Mouse (Mus musculus): ENCODE data around the gene Polr2l. TPM values are rescaled to one million over a fixed set of nuclear protein-coding genes. Genes with fewer than 3 reads are reported as not detected.

The Polr2l gene
- polyA plus RNA-seq, 1 experiment from 2014 or later, result 73.9 TPM

DNA sequence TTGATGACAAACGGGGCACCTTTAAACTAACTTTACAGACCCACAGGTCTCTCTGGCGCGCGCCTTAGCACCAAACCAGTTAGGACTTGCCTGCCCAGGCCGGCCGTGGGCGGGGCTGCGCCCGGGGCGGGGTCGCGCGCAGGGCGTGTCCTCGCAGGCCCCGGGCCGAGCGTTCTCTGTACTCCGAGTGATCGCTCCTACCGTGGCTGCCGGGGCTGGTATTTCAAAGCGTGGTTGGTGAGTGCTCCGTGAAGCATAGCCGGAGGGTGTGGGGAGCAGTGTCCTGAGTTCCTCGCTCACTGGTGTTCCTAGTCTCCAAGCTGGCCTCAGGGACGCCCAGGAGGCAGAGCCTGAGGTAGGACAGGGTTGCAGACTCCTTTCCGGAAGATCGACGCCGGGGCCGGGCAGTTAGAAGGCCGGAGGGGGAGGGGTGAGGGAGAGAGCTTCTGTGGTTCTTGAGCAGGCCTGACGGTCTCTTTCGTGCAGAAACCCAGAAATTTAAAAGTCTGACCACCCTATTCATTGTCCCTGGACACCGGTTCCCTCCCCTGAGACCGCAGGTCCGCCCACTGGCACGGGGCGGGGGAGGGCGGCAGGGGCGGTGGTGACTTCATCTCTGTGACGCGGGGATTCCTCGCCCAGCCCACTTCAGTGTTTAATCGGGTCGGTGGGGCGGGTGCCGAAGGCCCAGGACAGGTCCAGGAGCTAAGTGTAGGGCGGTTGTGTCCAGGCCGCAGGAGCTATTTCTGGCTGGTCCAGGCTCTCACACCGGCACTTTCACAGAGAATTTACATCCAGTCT is 7.5 kb downstream of the Polr2l start, which contains the start of gene Cd151:
Gene Cd151 (plus strand): TSS at position 163 of the 801 bp plus-strand sequence.
- peaks cover 41% of the 10 kb centered on the region for H3K27me3 ChIP-seq (ENCODE audit: control insufficient read depth, insufficient read depth, low read length)
- peak within 1 kb of the TSS; percentile 78 for H3K9ac ChIP-seq (ENCODE audit: low read length)
- no peaks in the 10 kb centered on the region for H3K9me3 ChIP-seq (ENCODE audit: control insufficient read depth, low read length)
- peak within 1 kb of the TSS; percentile 56 for H3K4me3 ChIP-seq (ENCODE audit: low read depth, low read length)
- DNase-seq (ENCODE audit: low spot score) (peak; percentile 92), ATAC-seq (replicated peaks; ENCODE audit: low FRiP score) (peak; percentile 78)
- H3K36me3 ChIP-seq (ENCODE audit: control insufficient read depth, insufficient read depth, low read length), result peaks cover 2% of the 10 kb centered on the region
- peak within 1 kb of the TSS; percentile 78 for H3K4me2 ChIP-seq (ENCODE audit: low read depth, low read length, severe bottlenecking)
- H3K4me1 ChIP-seq (replicated peaks; ENCODE audit: control insufficient read depth, insufficient read depth, low read length), result peaks cover 21% of the 10 kb centered on the region
- peak within 1 kb of the TSS; percentile 70 for H3K27ac ChIP-seq (ENCODE audit: low read depth, low read length)
- WGBS, result 2% methylated on average over 52 of the region's 52 CpGs

GRCm38 (mm10) chr7:141466607-141467148 is 8.3 kb downstream of the Polr2l start:
- peak overlapping the region; percentile 78 for H3K9ac ChIP-seq (ENCODE audit: low read length)
- H3K27me3 ChIP-seq (ENCODE audit: control insufficient read depth, insufficient read depth, low read length), result peaks cover 48% of the 10 kb centered on the region
- no peaks in the 10 kb centered on the region for H3K9me3 ChIP-seq (ENCODE audit: control insufficient read depth, low read length)
- peak overlapping the region; percentile 56 for H3K4me3 ChIP-seq (ENCODE audit: low read depth, low read length)
- H3K36me3 ChIP-seq (ENCODE audit: control insufficient read depth, insufficient read depth, low read length), result no peaks in the 10 kb centered on the region
- no peak for DNase-seq (ENCODE audit: low spot score)
- 57% methylated on average over 10 of the region's 10 CpGs for WGBS
- ATAC-seq (replicated peaks; ENCODE audit: low FRiP score), result no peak
- H3K4me1 ChIP-seq (replicated peaks; ENCODE audit: control insufficient read depth, insufficient read depth, low read length), result peaks cover 25% of the 10 kb centered on the region
- peak overlapping the region; percentile 78 for H3K4me2 ChIP-seq (ENCODE audit: low read depth, low read length, severe bottlenecking)
- H3K27ac ChIP-seq (ENCODE audit: low read depth, low read length), result no peak overlapping the region

DNA sequence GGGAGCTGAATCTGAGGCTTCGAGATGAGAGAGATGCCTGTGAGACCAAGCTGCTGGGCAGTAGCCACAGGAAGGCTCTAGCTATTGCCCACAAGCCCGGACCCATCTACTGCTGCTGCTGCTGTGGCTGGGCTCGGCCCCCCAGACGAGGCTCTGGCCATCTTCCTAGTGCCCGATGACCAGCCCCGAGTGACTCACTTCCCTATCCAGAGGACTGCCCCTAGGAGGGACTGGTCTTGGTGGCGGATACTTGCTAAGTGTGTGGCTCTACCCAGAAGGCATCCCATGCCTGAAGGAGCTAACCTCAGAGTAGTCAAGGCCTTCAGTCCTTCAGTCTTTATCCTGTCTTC is 8.9 kb downstream of the Polr2l start:
- Histone ChIP-seq H3K27ac (ENCODE audit: low read depth, low read length) (no peak overlapping the region), H3K27me3 (ENCODE audit: control insufficient read depth, insufficient read depth, low read length) (peaks cover 55% of the 10 kb centered on the region), H3K4me2 (ENCODE audit: low read depth, low read length, severe bottlenecking) (no peak overlapping the region), H3K9ac (ENCODE audit: low read length) (no peak overlapping the region), H3K4me3 (ENCODE audit: low read depth, low read length) (no peak overlapping the region), H3K36me3 (ENCODE audit: control insufficient read depth, insufficient read depth, low read length) (no peaks in the 10 kb centered on the region), H3K4me1 (replicated peaks; ENCODE audit: control insufficient read depth, insufficient read depth, low read length) (peaks cover 28% of the 10 kb centered on the region), H3K9me3 (ENCODE audit: control insufficient read depth, low read length) (no peaks in the 10 kb centered on the region)
- 84% methylated on average over 7 of the region's 7 CpGs for WGBS
- ATAC-seq (replicated peaks; ENCODE audit: low FRiP score) (no peak), DNase-seq (ENCODE audit: low spot score) (no peak)

GRCm38 (mm10) chr7:141465388-141466044 is 9.4 kb downstream of the Polr2l start:
- 38% methylated on average over 10 of the region's 10 CpGs for WGBS
- no peak overlapping the region for H3K4me2 ChIP-seq (ENCODE audit: low read depth, low read length, severe bottlenecking)
- no peaks in the 10 kb centered on the region for H3K9me3 ChIP-seq (ENCODE audit: control insufficient read depth, low read length)
- H3K4me1 ChIP-seq (replicated peaks; ENCODE audit: control insufficient read depth, insufficient read depth, low read length), result peaks cover 28% of the 10 kb centered on the region
- no peaks in the 10 kb centered on the region for H3K36me3 ChIP-seq (ENCODE audit: control insufficient read depth, insufficient read depth, low read length)
- no peak for DNase-seq (ENCODE audit: low spot score)
- H3K27me3 ChIP-seq (ENCODE audit: control insufficient read depth, insufficient read depth, low read length), result peaks cover 59% of the 10 kb centered on the region
- ATAC-seq (replicated peaks; ENCODE audit: low FRiP score), result no peak
- no peak overlapping the region for H3K9ac ChIP-seq (ENCODE audit: low read length)
- no peak overlapping the region for H3K27ac ChIP-seq (ENCODE audit: low read depth, low read length)
- no peak overlapping the region for H3K4me3 ChIP-seq (ENCODE audit: low read depth, low read length)

GRCm38 (mm10) chr7:141464603-141465201 is 10.2 kb downstream of the Polr2l start:
- H3K9ac ChIP-seq (ENCODE audit: low read length), result no peak overlapping the region
- ATAC-seq (replicated peaks; ENCODE audit: low FRiP score) (no peak), DNase-seq (ENCODE audit: low spot score) (no peak)
- no peaks in the 10 kb centered on the region for H3K36me3 ChIP-seq (ENCODE audit: control insufficient read depth, insufficient read depth, low read length)
- H3K27ac ChIP-seq (ENCODE audit: low read depth, low read length), result no peak overlapping the region
- WGBS, result 3% methylated on average over 38 of the region's 38 CpGs
- peak overlapping the region; percentile 6; the same call in 1 of the 2 replicates for H3K4me3 ChIP-seq (ENCODE audit: low read depth, low read length)
- no peaks in the 10 kb centered on the region for H3K9me3 ChIP-seq (ENCODE audit: control insufficient read depth, low read length)
- peaks cover 60% of the 10 kb centered on the region for H3K27me3 ChIP-seq (ENCODE audit: control insufficient read depth, insufficient read depth, low read length)
- H3K4me1 ChIP-seq (replicated peaks; ENCODE audit: control insufficient read depth, insufficient read depth, low read length), result peaks cover 28% of the 10 kb centered on the region
- peak overlapping the region; percentile 27; the same call in 1 of the 2 replicates for H3K4me2 ChIP-seq (ENCODE audit: low read depth, low read length, severe bottlenecking)

DNA sequence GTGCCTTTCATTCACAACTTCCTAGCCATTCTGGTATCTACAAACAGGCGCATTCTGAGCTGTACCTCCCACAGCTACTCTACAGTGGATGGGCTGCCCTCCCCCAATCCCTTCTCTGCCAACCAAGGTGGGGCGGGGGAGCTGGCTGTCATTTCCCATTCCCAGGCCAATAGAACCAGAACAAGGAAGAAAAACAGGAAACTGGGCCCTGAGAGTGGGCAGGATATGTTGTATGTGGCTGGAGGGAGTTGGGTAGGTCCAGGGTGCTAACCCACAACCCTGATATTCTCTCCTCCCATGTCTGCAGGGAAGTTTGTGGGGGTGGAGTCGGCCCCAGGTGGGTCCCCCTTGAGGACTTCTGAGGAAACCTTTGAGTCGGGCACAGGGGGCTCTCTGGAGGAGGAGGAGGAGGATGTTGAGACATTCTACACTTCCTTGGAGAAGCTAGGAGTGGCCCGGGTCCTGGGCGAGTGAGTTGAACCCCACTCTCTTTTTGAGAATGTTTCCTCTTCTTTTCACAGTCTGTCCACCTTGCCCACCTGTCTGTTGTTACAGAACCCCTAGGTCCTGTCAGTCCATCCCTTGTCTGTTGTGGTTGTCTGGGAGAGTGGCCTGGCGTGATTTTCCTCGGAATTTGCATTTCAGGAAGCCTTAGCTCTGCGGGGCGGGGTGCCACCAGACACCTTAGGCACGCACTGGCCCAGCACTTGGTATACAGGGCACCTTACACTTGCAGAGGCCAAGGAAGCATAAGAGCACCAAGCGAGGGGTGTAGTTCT is 10.9 kb downstream of the Polr2l start:
- Histone ChIP-seq H3K4me2 (ENCODE audit: low read depth, low read length, severe bottlenecking) (peak overlapping the region; percentile 27; the same call in 1 of the 2 replicates), H3K4me3 (ENCODE audit: low read depth, low read length) (no peak overlapping the region), H3K4me1 (replicated peaks; ENCODE audit: control insufficient read depth, insufficient read depth, low read length) (peaks cover 24% of the 10 kb centered on the region), H3K9ac (ENCODE audit: low read length) (no peak overlapping the region), H3K36me3 (ENCODE audit: control insufficient read depth, insufficient read depth, low read length) (no peaks in the 10 kb centered on the region), H3K27ac (ENCODE audit: low read depth, low read length) (no peak overlapping the region), H3K27me3 (ENCODE audit: control insufficient read depth, insufficient read depth, low read length) (peaks cover 61% of the 10 kb centered on the region), H3K9me3 (ENCODE audit: control insufficient read depth, low read length) (no peaks in the 10 kb centered on the region)
- no peak for ATAC-seq (replicated peaks; ENCODE audit: low FRiP score)
- 17% methylated on average over 12 of the region's 12 CpGs for WGBS
- no peak for DNase-seq (ENCODE audit: low spot score)

GRCm38 (mm10) chr7:141462333-141462821 is 12.6 kb downstream of the Polr2l start:
- 18% methylated on average over 5 of the region's 5 CpGs for WGBS
- Histone ChIP-seq H3K9ac (ENCODE audit: low read length) (no peak overlapping the region; the same call in 1 of the 2 replicates), H3K36me3 (ENCODE audit: control insufficient read depth, insufficient read depth, low read length) (no peaks in the 10 kb centered on the region), H3K4me3 (ENCODE audit: low read depth, low read length) (no peak overlapping the region), H3K9me3 (ENCODE audit: control insufficient read depth, low read length) (no peaks in the 10 kb centered on the region), H3K4me1 (replicated peaks; ENCODE audit: control insufficient read depth, insufficient read depth, low read length) (peaks cover 14% of the 10 kb centered on the region), H3K27me3 (ENCODE audit: control insufficient read depth, insufficient read depth, low read length) (peaks cover 61% of the 10 kb centered on the region), H3K4me2 (ENCODE audit: low read depth, low read length, severe bottlenecking) (peak overlapping the region; percentile 50; the same call in 1 of the 2 replicates), H3K27ac (ENCODE audit: low read depth, low read length) (no peak overlapping the region)
- DNase-seq (ENCODE audit: low spot score) (no peak), ATAC-seq (replicated peaks; ENCODE audit: low FRiP score) (no peak)

All from forebrain, embryonic 11.5 days (tissue).